Mouse (Mus musculus) kidney, adult 2 months (tissue): ENCODE measurements around the gene Rnf220.

Experiments
- CTCF ChIP-seq: fragments of 200-500 bp; conservative IDR thresholded peaks from 2 replicates; pipeline ENCODE4 v1.5.1; 2011; ENCODE audit warnings: low read depth, mild to moderate bottlenecking, control low read depth, low read length, moderate library complexity, mixed read lengths; ENCODE audit not compliant: insufficient read depth, insufficient read length
- POLR2A ChIP-seq: fragments of 200-500 bp; IDR thresholded peaks from one replicate; pipeline ENCODE4 v1.6.1; 2011; ENCODE audit warnings: low read depth, low read length, control low read depth

GRCm38 (mm10) chr4:117274720-117275119, 222.1 kb downstream of the Rnf220 start:
- TF ChIP-seq CTCF (no peak), POLR2A (no peak)
